Mouse (Mus musculus) cerebellum, postnatal 25 days (tissue): Measurements from ENCODE around the gene Mtmr11.

Experiments
- DNase-seq, 2 experiments: peaks; one replicate each; pipeline ENCODE4 v3.0.0; 2021; ENCODE audit warnings: mixed read lengths in 2 of 2

The Mtmr11 gene

GRCm38 (mm10) chr3:96161869-96162840 is at the start of gene Mtmr11:
TSS of gene Mtmr11 (plus strand) at chr3:96162004.
- peak; percentile 49 to 50 for DNase-seq

GRCm38 (mm10) chr3:96113251-96113650 is 48.6 kb upstream of the Mtmr11 start:
- no peak for DNase-seq

- no peak for DNase-seq
These were observed 43.7 kb upstream of the Mtmr11 start for GRCm38 (mm10) chr3:96118142-96118541.

- DNase-seq, result no peak
These were observed 43.1 kb upstream of the Mtmr11 start for GRCm38 (mm10) chr3:96118702-96119101.

- no peak for DNase-seq
These were observed 37.6 kb upstream of the Mtmr11 start for GRCm38 (mm10) chr3:96124235-96124634.

- no peak for DNase-seq
These were observed 33.7 kb upstream of the Mtmr11 start for GRCm38 (mm10) chr3:96128128-96128527.

GRCm38 (mm10) chr3:96132478-96132877 is 29.3 kb upstream of the Mtmr11 start:
- no peak for DNase-seq

GRCm38 (mm10) chr3:96133327-96133905 is 28.4 kb upstream of the Mtmr11 start:
- no peak for DNase-seq

GRCm38 (mm10) chr3:96135011-96135410 is 26.8 kb upstream of the Mtmr11 start:
- DNase-seq, result no peak

GRCm38 (mm10) chr3:96147950-96148349 is 13.9 kb upstream of the Mtmr11 start:
- peak; percentile 41 to 64 for DNase-seq

GRCm38 (mm10) chr3:96151836-96152235 is 10.0 kb upstream of the Mtmr11 start:
- no peak for DNase-seq

GRCm38 (mm10) chr3:96152611-96153010 is 9.2 kb upstream of the Mtmr11 start:
- DNase-seq, result no peak

- no peak for DNase-seq
These were observed 6.3 kb upstream of the Mtmr11 start for GRCm38 (mm10) chr3:96155501-96155900.

GRCm38 (mm10) chr3:96159820-96160219 is 2.0 kb upstream of the Mtmr11 start:
- no peak for DNase-seq

- peak; percentile 67 to 76 for DNase-seq
These were observed 1.5 kb upstream of the Mtmr11 start for GRCm38 (mm10) chr3:96160222-96160802.

GRCm38 (mm10) chr3:96160803-96161516 is 844 bp upstream of the Mtmr11 start:
- peak; percentile 76 to 85 for DNase-seq

GRCm38 (mm10) chr3:96163040-96163439 is 1.2 kb downstream of the Mtmr11 start:
- DNase-seq, result no peak

GRCm38 (mm10) chr3:96168466-96169158 is 6.8 kb downstream of the Mtmr11 start:
- DNase-seq, result no peak

- no peak for DNase-seq
These were observed 8.5 kb downstream of the Mtmr11 start for GRCm38 (mm10) chr3:96170276-96170675.

GRCm38 (mm10) chr3:96170976-96171545 is 9.3 kb downstream of the Mtmr11 start:
- DNase-seq, result no peak

- no peak for DNase-seq
These were observed 9.9 kb downstream of the Mtmr11 start for GRCm38 (mm10) chr3:96171583-96172196.
